Mouse (Mus musculus) midbrain, embryonic 12.5 days (tissue): ENCODE measurements around the gene Ppp1r12a. TPM values are rescaled to one million over a fixed set of nuclear protein-coding genes. Genes with fewer than 3 reads are reported as not detected.
"Not testable (repeated sequence)": the region's sequence is repeated elsewhere in the genome, so short reads cannot be mapped to it uniquely, and the experiment has no call there.

Source experiments
- ATAC-seq: fragments of 200-750 bp; cut with Nextera tagmentation; 2 replicates; pipeline ENCODE4 v1.8.0; 2017; ENCODE audit warnings: low read depth, moderate TSS enrichment, moderate library complexity; ENCODE audit not compliant: low FRiP score
- H3K27ac ChIP-seq: fragments of 300-500 bp; sonication (generic); replicated peaks from 2 replicates; pipeline ENCODE4 v1.5.1; 2016; ENCODE audit warnings: mild to moderate bottlenecking
- H3K27me3 ChIP-seq: fragments of 300-500 bp; sonication (generic); 2 replicates; pipeline ENCODE4 v1.6.1; 2016; ENCODE audit warnings: mild to moderate bottlenecking
- H3K36me3 ChIP-seq: fragments of 300-500 bp; sonication (generic); 2 replicates; pipeline ENCODE4 v1.6.1; 2016
- H3K4me1 ChIP-seq: fragments of 300-500 bp; sonication (generic); 2 replicates; pipeline ENCODE4 v1.6.1; 2016
- H3K4me2 ChIP-seq: fragments of 300-500 bp; sonication (generic); replicated peaks from 2 replicates; pipeline ENCODE4 v1.6.1; 2016; ENCODE audit warnings: mild to moderate bottlenecking, moderate library complexity
- H3K4me3 ChIP-seq: fragments of 300-500 bp; sonication (generic); 2 replicates; pipeline ENCODE4 v1.5.1; 2016; ENCODE audit warnings: mild to moderate bottlenecking
- H3K9ac ChIP-seq: fragments of 300-500 bp; sonication (generic); replicated peaks from 2 replicates; pipeline ENCODE4 v1.6.1; 2016; ENCODE audit warnings: mild to moderate bottlenecking, moderate library complexity
- H3K9me3 ChIP-seq: fragments of 300-500 bp; sonication (generic); 2 replicates; pipeline ENCODE4 v1.6.1; 2016; ENCODE audit warnings: mild to moderate bottlenecking
- WGBS: fragments of 180-500 bp; shearing (Covaris S2); methylation state at CpG from one replicate; pipeline ENCODE4 v1.1.7; 2016; 5-methylcytosine and 5-hydroxymethylcytosine counted together
- polyA plus RNA-seq: library from polyadenylated mRNA; unstranded; fragments of >200 nt; fragmentation: Nextera tagmentation; extraction: Ambion mirVana; gene quantifications from 2 replicates; pipeline ENCODE4 v1.2.1, GENCODE M21; 2016

Gene Ppp1r12a
- polyA plus RNA-seq, 1 experiment from 2014 or later: 90.9 TPM

DNA sequence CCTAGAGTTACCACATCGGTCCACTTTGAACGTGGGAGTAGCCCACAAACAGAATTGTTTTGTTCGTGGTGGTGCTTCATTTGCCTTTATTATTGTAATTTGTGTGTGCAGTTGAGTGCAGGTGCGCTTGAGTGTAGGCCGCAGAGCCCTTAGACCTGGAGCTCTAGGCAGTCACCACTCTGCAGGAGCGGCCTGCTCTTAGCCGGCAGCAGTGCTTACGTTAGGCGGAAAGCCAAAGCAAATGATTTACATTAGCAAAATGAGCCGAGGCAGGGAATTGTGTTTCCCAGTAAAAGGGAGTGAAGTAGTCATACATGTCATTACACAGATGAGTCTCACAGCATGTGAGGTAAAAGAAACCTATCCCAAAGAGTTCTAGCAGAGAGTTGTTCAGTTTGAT, 77.1 kb downstream of the Ppp1r12a start:
- Histone ChIP-seq H3K4me1 (no peaks in the 10 kb centered on the region), H3K4me2 (no peak overlapping the region), H3K36me3 (peaks cover 25% of the 10 kb centered on the region), H3K9ac (no peak overlapping the region), H3K27me3 (no peaks in the 10 kb centered on the region), H3K27ac (no peak overlapping the region), H3K4me3 (no peak overlapping the region), H3K9me3 (no peaks in the 10 kb centered on the region)
- no peak for ATAC-seq
- WGBS: 88% methylated on average over 10 of the region's 10 CpGs

- 79% methylated on average over 12 of the region's 12 CpGs for WGBS
- no peak overlapping the region for H3K27ac ChIP-seq
- H3K9ac ChIP-seq: no peak overlapping the region
- no peak overlapping the region for H3K4me2 ChIP-seq
- no peak overlapping the region for H3K4me3 ChIP-seq
- no peaks in the 10 kb centered on the region for H3K27me3 ChIP-seq
- H3K4me1 ChIP-seq: no peaks in the 10 kb centered on the region
- no peaks in the 10 kb centered on the region for H3K9me3 ChIP-seq
- no peak for ATAC-seq
- H3K36me3 ChIP-seq: peaks cover 30% of the 10 kb centered on the region
Observed at GRCm38 (mm10) chr10:108250710-108251109, 88.7 kb downstream of the Ppp1r12a start.

DNA sequence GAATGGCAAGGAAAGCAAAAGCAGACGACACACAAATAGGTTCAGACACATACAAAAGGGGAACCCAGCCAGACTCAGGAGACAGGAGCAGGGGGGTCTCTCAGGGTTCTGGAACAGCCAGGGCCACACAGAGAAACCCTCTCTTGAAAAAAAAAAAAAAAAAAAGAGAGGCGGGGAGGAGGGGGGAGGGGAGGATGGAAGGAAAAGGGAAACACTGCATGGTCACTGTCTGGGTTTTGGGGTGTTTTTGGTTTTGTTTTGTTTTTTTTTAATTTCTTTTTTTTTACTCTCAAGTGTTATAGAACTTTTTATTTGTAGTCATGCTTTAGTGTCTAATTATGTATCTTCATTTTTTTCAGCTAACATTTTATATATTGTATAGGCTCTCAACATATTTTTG, 89.2 kb downstream of the Ppp1r12a start:
- no peak for ATAC-seq
- Histone ChIP-seq H3K27me3 (no peaks in the 10 kb centered on the region), H3K9me3 (no peaks in the 10 kb centered on the region), H3K36me3 (peaks cover 33% of the 10 kb centered on the region), H3K9ac (no peak overlapping the region), H3K4me3 (no peak overlapping the region), H3K27ac (no peak overlapping the region), H3K4me2 (no peak overlapping the region), H3K4me1 (no peaks in the 10 kb centered on the region)
- 89% methylated on average over 1 of the region's 2 CpGs for WGBS

DNA sequence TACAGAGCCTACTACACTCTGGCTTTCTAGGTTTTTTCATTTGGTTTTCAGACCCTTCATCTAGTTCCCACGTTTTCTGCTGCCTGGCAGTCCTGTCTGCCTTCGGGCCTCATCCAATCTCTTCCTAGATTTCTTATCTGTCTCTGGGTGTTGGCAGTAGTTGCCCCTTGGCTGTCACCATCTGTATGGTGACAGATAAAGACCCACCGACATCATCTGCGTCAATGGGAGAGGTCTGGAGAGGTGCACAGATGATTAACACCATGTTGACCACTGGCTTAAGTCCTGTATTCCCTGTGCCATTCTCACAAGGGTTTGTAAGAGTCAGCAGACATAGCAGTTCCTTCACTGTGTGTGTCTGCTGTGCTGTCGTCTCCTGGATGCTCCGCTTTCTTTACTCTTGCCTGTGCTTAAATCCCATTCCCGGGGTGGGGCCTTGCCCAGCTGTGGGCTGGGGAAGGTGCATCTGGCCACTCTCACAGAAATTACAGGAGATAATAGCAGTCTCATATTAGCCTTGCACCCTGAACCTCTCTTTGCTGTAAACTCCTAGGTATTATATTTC, 93.9 kb downstream of the Ppp1r12a start:
- no peak overlapping the region for H3K4me3 ChIP-seq
- no peak overlapping the region for H3K27ac ChIP-seq
- H3K27me3 ChIP-seq: no peaks in the 10 kb centered on the region
- WGBS: 87% methylated on average over 7 of the region's 7 CpGs
- ATAC-seq: no peak
- peaks cover 26% of the 10 kb centered on the region for H3K36me3 ChIP-seq
- no peak overlapping the region for H3K9ac ChIP-seq
- no peaks in the 10 kb centered on the region for H3K9me3 ChIP-seq
- no peak overlapping the region for H3K4me2 ChIP-seq
- H3K4me1 ChIP-seq: no peaks in the 10 kb centered on the region

GRCm38 (mm10) chr10:108260931-108261330, 98.9 kb downstream of the Ppp1r12a start:
- WGBS: 94% methylated on average over 10 of the region's 10 CpGs
- Histone ChIP-seq H3K27ac (no peak overlapping the region), H3K9ac (no peak overlapping the region), H3K4me1 (no peaks in the 10 kb centered on the region), H3K27me3 (no peaks in the 10 kb centered on the region), H3K4me2 (no peak overlapping the region), H3K4me3 (no peak overlapping the region), H3K36me3 (peaks cover 37% of the 10 kb centered on the region), H3K9me3 (no peaks in the 10 kb centered on the region)
- no peak; the same call in 1 of the 2 replicates for ATAC-seq

- Histone ChIP-seq H3K4me1 (no peaks in the 10 kb centered on the region), H3K9me3 (no peaks in the 10 kb centered on the region), H3K36me3 (peaks cover 40% of the 10 kb centered on the region), H3K4me2 (no peak overlapping the region), H3K4me3 (no peak overlapping the region), H3K27me3 (no peaks in the 10 kb centered on the region), H3K27ac (no peak overlapping the region), H3K9ac (no peak overlapping the region)
- ATAC-seq: no peak
- 95% methylated on average over 27 of the region's 27 CpGs for WGBS
Observed at GRCm38 (mm10) chr10:108264641-108265040, 102.6 kb downstream of the Ppp1r12a start.

DNA sequence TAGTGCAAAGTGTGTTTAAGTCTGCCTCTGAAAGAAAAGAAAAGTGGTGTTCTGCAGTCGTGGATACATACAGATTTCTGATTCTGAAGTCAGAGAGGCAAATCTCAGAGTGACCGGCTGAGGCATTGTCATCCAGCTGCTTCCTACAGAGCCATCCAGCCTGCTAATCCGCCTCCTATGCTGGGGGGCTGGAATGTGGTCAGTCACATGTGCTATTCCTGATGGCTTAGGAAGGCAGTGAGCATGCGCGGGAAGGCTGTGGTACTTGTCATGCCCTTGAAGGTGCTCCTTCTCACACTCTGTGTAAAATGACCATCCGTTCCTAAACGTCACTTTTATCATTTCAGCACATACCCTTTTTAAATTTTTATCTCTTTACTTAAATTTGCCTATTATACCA, 109.2 kb downstream of the Ppp1r12a start:
- H3K4me1 ChIP-seq: no peaks in the 10 kb centered on the region
- ATAC-seq: no peak
- no peaks in the 10 kb centered on the region for H3K9me3 ChIP-seq
- no peak overlapping the region for H3K4me2 ChIP-seq
- H3K4me3 ChIP-seq: no peak overlapping the region
- WGBS: 67% methylated on average over 7 of the region's 7 CpGs
- H3K36me3 ChIP-seq: peaks cover 47% of the 10 kb centered on the region
- H3K9ac ChIP-seq: no peak overlapping the region
- H3K27me3 ChIP-seq: no peaks in the 10 kb centered on the region
- no peak overlapping the region; the same call in 1 of the 2 replicates for H3K27ac ChIP-seq

DNA sequence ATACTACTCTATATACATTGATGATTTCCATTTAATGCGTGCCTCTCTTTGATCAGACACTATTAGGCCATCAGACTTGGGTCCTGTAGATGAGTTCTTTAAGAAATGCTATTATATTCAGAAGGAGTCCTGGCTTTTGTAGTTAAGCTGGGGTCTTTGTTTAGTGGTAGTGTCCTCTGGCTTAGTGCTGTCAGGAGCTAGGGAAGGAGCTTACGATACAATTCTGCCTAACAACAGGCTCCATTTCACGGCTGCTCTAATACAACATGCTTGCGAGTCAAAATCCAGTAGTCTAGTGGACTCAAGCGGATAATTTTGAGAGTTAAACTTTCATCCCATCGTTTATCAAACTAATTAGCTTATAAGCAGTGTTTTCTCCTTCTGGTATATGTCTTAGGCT, 114.7 kb downstream of the Ppp1r12a start:
- Histone ChIP-seq H3K27ac (0 out of 2 replicates have a peak overlapping the region, but pooled peaks have one; percentile 20), H3K27me3 (no peaks in the 10 kb centered on the region), H3K36me3 (peaks cover 49% of the 10 kb centered on the region), H3K4me1 (no peaks in the 10 kb centered on the region), H3K4me2 (no peak overlapping the region), H3K9ac (no peak overlapping the region), H3K4me3 (no peak overlapping the region), H3K9me3 (no peaks in the 10 kb centered on the region)
- ATAC-seq: peak; percentile 38; the same call in 1 of the 2 replicates
- WGBS: 45% methylated on average over 6 of the region's 6 CpGs

DNA sequence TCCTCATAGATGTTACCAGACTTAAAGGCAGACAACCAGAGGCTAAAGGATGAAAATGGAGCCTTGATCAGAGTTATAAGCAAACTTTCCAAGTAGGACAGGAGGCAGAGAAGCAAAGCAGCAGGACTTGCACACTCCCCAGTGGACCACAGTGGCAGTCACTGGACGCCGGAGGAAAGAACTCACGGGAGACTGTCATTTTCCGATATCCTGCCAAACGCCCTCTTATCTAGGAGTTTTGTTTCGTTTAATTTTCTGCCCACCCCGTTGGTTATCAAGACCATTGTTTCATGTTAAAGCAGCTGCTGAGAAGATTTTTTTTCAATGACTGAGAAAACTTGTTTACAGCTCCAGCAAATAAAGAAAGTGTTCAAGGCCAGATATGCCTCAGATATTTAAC, 115.2 kb downstream of the Ppp1r12a start:
- no peak for ATAC-seq
- no peak overlapping the region for H3K4me2 ChIP-seq
- H3K4me1 ChIP-seq: no peaks in the 10 kb centered on the region
- H3K36me3 ChIP-seq: peaks cover 46% of the 10 kb centered on the region
- H3K9ac ChIP-seq: no peak overlapping the region
- H3K27me3 ChIP-seq: no peaks in the 10 kb centered on the region
- no peaks in the 10 kb centered on the region for H3K9me3 ChIP-seq
- 82% methylated on average over 7 of the region's 7 CpGs for whole genome bisulfite sequencing
- H3K27ac ChIP-seq: no peak overlapping the region
- H3K4me3 ChIP-seq: no peak overlapping the region

DNA sequence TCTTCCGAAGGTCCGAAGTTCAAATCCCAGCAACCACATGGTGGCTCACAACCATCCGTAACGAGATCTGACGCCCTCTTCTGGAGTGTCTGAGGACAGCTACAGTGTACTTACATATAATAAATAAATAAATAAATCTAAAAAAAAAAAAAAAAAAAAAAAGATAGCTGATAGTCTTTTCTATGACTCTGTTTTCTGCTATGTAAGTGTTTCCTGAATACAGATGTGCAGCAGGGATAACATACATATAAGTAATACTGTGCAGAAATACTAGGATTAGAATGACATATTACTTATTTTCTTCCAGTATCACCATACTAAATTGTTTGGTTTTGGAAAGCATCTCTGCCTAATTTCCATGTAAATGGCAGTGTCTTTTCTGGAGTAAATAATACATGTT, 119.1 kb downstream of the Ppp1r12a start:
- not testable (repeated sequence) for H3K9ac ChIP-seq, ATAC-seq, H3K4me3 ChIP-seq, H3K4me1 ChIP-seq, H3K27me3 ChIP-seq, H3K9me3 ChIP-seq, H3K27ac ChIP-seq, H3K4me2 ChIP-seq
- peaks cover 28% of the 10 kb centered on the region for H3K36me3 ChIP-seq
- WGBS: 96% methylated on average over 4 of the region's 5 CpGs

- Histone ChIP-seq H3K36me3 (peaks cover 20% of the 10 kb centered on the region), H3K27me3 (no peaks in the 10 kb centered on the region), H3K9ac (no peak overlapping the region), H3K4me3 (no peak overlapping the region), H3K4me2 (no peak overlapping the region), H3K4me1 (peaks cover 3% of the 10 kb centered on the region; the same call in 1 of the 2 replicates), H3K9me3 (no peaks in the 10 kb centered on the region), H3K27ac (no peak overlapping the region)
- WGBS: 92% methylated on average over 6 of the region's 6 CpGs
- no peak for ATAC-seq
Observed at GRCm38 (mm10) chr10:108282351-108282750, 120.4 kb downstream of the Ppp1r12a start.

DNA sequence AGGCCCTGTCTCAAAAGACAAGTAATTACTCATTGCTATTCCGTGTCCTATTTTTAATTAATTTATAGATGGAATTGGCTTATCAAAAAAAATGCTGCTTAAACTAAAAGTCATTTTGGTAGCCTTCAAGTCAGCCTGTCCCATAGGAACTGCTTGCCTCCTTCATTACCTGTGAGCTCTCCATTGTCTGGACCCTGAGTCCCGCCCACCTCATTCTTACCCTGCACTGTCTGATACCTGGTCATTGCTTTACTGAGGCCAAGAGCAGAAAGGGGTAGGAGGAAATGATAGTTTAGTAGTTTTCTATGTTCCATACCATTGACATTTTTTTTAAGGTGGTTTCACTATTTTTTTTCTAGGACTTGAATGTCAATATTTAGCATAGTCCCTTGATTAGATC, 121.4 kb downstream of the Ppp1r12a start:
- H3K9me3 ChIP-seq: no peaks in the 10 kb centered on the region
- ATAC-seq: no peak
- H3K36me3 ChIP-seq: peaks cover 11% of the 10 kb centered on the region
- no peak overlapping the region for H3K4me2 ChIP-seq
- H3K27ac ChIP-seq: no peak overlapping the region
- peaks cover 3% of the 10 kb centered on the region; the same call in 1 of the 2 replicates for H3K4me1 ChIP-seq
- no peak overlapping the region for H3K9ac ChIP-seq
- H3K4me3 ChIP-seq: no peak overlapping the region
- no peaks in the 10 kb centered on the region for H3K27me3 ChIP-seq
- WGBS: 89% methylated on average over 2 of the region's 2 CpGs

DNA sequence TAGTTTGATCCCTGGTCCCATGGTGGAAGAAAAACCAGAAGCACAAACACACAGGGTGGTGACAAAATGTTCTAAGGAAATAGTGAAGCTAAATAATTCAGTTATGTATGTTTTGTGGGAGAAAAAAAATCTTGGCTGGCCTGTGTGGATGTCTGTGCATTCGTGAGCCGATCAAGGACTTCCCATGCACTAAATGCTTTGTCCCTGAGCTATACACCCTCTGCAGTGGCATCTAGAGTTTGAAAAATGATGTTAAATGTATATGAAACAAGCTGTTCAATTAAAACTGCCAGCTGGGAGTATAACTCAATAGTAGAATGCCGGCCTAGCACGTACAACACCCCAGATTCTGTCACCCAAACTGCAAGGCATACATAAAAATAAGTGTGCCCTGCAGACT, 121.8 kb downstream of the Ppp1r12a start:
- ATAC-seq: no peak
- Histone ChIP-seq H3K27me3 (no peaks in the 10 kb centered on the region), H3K4me2 (no peak overlapping the region), H3K4me3 (no peak overlapping the region), H3K4me1 (peaks cover 3% of the 10 kb centered on the region; the same call in 1 of the 2 replicates), H3K27ac (no peak overlapping the region), H3K9me3 (no peaks in the 10 kb centered on the region), H3K9ac (no peak overlapping the region), H3K36me3 (peaks cover 11% of the 10 kb centered on the region)
- WGBS: 96% methylated on average over 4 of the region's 4 CpGs
